Mouse (Mus musculus) layer of hippocampus, adult 2 months (tissue): Measurements from ENCODE around the gene Btf3. TPM values are rescaled to one million over a fixed set of nuclear protein-coding genes. Genes with fewer than 3 reads are reported as not detected.
A peak's percentile ranks its signal among the peaks of the same experiment; 100 is the strongest.

ENCODE experiments used
- DNase-seq, 2 experiments: peaks; one replicate each; pipeline ENCODE4 v3.0.0; 2022; ENCODE audit warnings: low spot score in 2 of 2
- H3K27ac ChIP-seq: fragments of 200-600 bp; 2 replicates; pipeline ENCODE4 v1.8.1; 2022
- H3K4me3 ChIP-seq: fragments of 200-600 bp; 2 replicates; pipeline ENCODE4 v1.8.1; 2022; ENCODE audit warnings: mild to moderate bottlenecking
- CTCF ChIP-seq: fragments of 200-600 bp; conservative IDR thresholded peaks from 2 replicates; pipeline ENCODE4 v1.8.1; 2022; ENCODE audit warnings: antibody characterized with exemption, mild to moderate bottlenecking, moderate library complexity
- long read RNA-seq, 2 experiments: library from polyadenylated mRNA; stranded (forward); transcript quantifications; one replicate each; pipeline ENCODE4 v2.0.0; 2021; ENCODE audit warnings: borderline mapping rate in 2 of 2
- total RNA-seq, 2 experiments: library from RNA; stranded (reverse); gene quantifications; 2 replicates each; pipeline ENCODE4 v1.2.3; 2021

The Btf3 gene
- 100 to 1,000 TPM; 198 TPM for total RNA-seq
- long read RNA-seq, experiment 1, transcript Btf3-201 (6 exons, 1,091 nt), result minor isoform, 6 of 77 reads
- long read RNA-seq, experiment 1, transcript Btf3-205 (6 exons, 888 nt), result major isoform, 69 of 77 reads
- long read RNA-seq, experiment 1, partial matches to known transcripts, result 0 of 77 reads
- long read RNA-seq, experiment 1, other reads (novel, unspliced or antisense), result 1 of 77 reads
- long read RNA-seq, experiment 2, transcript Btf3-205 (6 exons, 888 nt), result major isoform, 88 of 91 reads
- long read RNA-seq, experiment 2, partial matches to known transcripts, result 0 of 91 reads
- long read RNA-seq, experiment 2, other reads (novel, unspliced or antisense), result 1 of 91 reads

DNA sequence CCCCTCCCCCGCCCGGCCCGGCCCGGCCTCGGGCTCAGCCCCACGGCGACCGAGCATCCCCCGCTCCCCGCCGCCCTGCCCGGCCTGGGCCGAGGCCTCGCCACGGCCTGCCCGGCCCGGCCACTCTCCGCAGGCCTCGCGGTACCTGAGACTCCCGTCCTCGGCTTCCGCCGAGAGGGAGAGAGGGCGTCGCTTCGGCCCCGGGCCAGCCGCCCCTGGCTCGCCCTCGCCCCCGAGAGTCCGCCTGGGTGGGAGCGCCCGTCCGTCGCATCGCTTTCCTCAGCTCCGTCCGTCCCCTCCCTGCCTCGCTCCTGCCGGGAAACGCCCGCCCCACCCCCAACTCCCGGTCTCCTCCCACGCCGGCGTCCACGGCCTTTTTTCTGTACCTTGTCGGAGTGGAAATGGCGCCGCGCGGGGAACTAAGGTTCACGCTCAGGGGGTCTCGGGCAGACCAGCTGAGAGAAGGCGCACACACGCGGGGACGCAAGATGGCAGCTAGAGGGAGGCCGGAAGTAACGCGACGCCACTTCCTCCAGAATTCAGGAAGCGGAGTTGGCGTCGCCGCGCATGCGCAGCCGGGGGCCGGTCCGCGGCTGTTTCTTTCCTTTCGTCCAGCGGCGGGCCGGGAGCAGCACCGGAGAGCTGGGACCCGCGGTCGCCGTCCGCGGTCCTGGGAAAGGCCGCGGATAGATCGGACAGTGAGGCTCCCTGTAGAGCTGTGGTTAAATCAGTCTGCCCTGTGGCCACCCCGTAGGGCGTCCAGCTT, at the start of gene Btf3:
Gene Btf3 (minus strand): TSS at position 527 of the 766 bp plus-strand sequence.
- TF ChIP-seq CTCF, result peak; percentile 60
- Histone ChIP-seq H3K27ac (peak within 1 kb of the TSS; percentile 93), H3K4me3 (peak within 1 kb of the TSS; percentile 87)
- DNase-seq, result peak; percentile 92 to 94

DNA sequence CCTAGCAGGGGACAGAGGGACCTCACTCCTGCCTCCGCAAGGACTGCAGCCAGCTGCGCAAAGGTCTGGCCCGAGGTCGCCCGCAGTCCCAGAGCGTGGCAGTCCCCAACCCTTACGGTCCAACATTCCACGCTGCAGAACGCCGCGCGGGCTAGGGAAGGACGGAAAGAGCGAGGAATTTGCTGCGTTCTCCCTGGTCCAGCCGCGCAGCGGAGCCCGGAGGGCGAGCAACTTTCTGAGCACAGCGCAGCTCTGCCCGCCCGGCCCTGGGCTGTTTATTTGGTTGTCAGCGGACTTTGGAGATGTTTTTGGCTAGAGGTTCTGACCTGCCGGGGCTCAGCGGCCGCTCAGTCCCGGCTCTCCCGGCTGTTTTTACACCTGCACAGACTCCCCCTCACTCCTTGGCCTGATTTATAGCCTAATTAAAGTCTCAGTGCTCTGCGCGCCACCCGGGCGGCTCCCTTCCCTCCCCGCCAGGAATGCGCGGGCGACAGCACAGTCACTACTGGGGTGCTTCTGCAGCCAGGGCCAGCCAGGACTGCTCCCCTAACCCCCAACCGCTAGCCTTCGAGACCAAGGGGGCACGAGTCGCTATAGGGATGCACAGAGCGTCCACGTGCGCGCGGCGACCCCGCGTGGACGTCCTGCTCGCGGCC, 49.1 kb upstream of the Btf3 start:
- Histone ChIP-seq H3K27ac (no peak overlapping the region), H3K4me3 (no peak overlapping the region)
- TF ChIP-seq CTCF, result no peak
- DNase-seq, result no peak

DNA sequence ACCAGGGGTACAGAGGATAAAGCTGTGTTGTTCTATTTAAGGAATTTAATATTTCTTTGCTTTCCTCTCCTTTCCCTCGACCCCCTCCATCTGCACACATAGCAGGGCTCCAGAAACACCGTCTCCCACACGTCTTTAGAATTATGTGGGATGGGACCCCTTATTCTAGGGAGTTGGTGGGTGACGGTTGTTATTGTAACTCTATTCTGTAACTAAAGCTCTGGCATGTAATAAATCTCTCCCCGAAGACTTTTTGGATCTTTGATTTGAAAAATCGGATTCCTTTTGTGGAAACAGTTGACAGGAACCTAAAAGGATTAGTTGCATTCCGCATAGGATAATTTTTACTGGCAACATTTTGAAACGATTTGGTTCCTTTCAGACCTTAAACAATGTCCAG, 48.3 kb upstream of the Btf3 start:
- Histone ChIP-seq H3K27ac (no peak overlapping the region), H3K4me3 (no peak overlapping the region)
- DNase-seq, result no peak
- no peak for TF ChIP-seq CTCF

DNA sequence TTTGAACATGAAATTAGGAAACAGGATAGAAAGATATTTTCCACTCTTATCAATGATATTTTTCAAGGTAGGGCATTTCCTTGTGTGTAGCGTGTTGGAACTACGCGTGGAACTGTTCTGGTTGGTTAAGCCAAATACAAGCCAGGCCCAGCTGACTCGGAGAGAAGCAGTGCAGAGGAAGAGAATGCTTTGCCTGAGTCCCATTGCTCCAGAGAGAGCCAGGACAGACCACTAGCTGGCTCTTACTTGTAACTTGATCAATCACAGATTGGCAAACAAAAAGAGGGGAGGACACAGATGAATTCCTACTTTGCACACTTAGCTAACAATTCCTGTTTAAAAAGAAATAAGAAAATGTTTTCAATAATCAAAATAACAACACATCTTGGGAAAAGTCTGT, 46.2 kb upstream of the Btf3 start:
- TF ChIP-seq CTCF, result no peak
- DNase-seq, result no peak
- H3K27ac ChIP-seq, result no peak overlapping the region
- no peak overlapping the region for H3K4me3 ChIP-seq

DNA sequence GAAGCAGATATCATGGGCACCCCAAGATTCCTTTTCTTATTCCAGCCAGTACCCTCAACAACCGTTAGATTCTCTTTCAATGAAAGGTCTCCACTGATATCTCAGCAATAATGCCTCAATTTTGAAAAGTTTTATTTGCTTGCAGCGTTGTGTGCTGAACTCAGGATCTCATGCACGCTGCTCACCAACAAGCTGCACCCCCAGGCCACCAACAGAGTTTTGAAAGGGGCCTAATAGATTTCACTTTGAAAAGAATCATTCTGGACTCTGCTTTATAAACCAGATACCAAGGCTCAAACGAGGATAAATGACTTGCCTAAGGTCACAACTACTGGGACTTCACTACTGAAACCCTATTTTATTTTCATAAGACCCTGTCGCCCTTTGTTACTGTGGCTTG, 44.4 kb upstream of the Btf3 start:
- Histone ChIP-seq H3K4me3 (no peak overlapping the region), H3K27ac (no peak overlapping the region)
- no peak for TF ChIP-seq CTCF
- no peak for DNase-seq

DNA sequence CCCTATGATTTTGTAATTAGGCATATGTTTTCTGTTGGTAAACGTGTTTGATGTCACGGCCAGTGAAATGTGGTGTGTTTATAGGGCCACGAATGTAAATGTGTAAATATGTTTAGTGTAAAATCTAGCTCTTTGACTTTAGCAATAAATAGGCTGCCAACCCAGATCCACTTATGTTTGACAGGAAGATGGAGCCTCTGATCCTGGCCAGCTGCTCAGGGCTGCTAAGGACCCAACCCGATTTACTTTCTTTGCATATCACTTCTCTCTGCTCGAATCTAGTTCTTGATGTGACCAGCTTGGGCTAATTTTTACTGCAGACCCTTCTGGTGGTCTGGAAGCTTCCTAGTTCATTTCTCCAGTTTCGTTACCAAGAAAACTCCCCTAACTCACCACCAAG, 43.6 kb upstream of the Btf3 start:
- no peak overlapping the region for H3K27ac ChIP-seq
- H3K4me3 ChIP-seq, result no peak overlapping the region
- DNase-seq, result no peak
- TF ChIP-seq CTCF, result no peak

DNA sequence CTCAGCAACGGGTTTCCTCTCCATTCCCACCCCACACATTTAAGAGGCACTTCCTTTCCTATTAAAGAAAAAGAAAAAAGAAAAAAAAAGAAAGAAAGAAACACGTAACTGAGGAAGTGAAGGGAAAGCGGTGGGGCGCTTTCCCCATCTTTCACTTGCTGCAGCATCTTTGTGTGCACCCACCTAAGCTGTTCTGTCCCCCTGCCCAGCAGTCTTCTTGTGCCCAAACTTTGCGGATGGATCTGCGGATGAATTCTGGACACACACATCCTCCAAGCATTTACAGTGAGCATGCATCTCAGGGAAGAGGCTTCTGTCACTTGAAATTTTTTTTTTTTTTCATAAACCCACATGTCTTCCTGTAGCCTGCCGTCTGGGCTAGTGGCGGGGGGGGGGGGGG, 42.5 kb upstream of the Btf3 start:
- Histone ChIP-seq H3K27ac (no peak overlapping the region), H3K4me3 (no peak overlapping the region)
- no peak for TF ChIP-seq CTCF
- no peak for DNase-seq

DNA sequence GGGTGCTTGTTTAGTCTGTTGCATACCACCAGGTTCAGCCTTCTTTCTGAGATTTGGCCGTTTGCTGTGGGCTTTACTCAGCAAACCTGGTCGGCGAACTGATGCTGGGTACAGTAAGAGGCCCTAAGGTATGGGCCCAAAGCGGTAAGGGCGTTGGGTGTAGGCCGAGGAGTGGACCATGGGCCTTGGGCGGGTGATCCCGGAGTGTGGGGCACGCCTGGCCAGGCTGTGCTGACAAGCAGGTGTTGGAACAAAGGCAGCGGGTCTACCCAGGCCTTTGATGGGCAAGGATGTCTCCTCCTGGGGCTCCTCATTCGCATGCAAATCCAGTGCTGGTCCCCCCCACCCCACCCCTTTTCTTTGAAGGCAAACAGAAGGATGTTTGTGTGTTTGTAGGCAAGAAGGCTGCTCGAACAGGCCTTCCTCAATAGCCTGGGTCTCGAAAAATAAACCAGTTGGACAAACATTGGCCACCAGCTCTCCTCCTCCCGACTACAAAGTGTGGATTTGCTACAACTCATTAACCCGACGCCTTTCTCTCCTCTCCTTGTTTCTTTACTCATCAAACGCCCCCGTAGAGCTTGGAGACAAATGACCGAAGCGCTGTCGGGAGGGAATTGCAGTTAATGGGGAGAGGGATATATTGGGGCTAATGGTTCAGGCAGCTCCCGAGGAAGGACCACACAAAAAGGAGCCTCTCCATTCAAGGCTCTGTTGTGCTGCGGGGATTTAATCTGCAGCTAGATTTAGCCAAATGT, 41.8 kb upstream of the Btf3 start:
- no peak for DNase-seq
- H3K4me3 ChIP-seq, result no peak overlapping the region

DNA sequence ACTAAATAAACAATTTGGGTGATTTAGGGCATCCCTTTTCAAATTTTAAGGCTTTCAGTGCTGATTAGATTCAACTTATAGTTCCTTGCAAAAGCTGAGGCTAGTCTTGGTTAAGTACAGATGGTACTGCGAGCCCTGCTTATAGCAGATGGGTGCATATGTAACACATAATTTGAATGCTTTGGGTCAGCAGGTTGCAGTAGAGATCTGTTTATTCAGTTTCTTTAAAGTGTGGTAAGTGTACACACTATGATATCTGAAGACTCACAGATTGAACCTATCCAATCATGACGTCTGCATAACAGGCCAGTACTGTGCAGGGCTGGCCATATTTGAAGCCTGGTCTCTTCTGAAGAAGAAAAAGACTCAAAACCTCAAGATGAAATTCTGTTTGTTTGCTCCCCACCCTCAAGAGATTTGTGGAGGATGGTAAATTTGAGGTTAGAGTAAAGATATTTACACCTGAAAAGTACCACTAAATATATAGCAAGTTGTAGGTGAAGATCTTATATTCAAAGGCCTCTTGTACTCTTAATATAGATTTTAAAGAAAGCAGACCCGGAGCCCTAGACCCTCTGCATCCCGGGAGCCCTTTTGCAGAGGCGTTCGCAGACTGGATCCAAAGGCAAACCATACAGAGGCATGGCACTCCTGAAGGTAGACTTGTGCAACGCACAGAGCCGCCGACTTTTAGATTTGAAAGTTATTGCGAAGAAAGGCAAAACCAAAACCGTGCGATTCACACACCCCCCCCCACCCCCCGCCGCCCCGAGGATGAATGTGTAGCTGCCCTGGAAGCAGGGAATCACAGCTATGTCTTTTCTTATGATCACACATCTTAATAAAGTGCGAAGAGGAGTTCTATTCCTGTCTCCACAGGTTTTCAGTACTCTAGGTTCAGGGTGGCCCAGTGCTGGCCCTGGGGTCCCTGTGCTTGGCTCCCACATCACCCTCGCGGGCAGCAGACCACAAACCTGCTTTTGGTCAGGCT, 40.9 kb upstream of the Btf3 start:
- H3K4me3 ChIP-seq, result no peak overlapping the region; the same call in 1 of the 2 replicates
- no peak for DNase-seq
- no peak overlapping the region for H3K27ac ChIP-seq
- TF ChIP-seq CTCF, result no peak

More for the DNA sequence above, 41.8 kb upstream of the Btf3 start:
- H3K27ac ChIP-seq, result no peak overlapping the region
- TF ChIP-seq CTCF, result no peak

DNA sequence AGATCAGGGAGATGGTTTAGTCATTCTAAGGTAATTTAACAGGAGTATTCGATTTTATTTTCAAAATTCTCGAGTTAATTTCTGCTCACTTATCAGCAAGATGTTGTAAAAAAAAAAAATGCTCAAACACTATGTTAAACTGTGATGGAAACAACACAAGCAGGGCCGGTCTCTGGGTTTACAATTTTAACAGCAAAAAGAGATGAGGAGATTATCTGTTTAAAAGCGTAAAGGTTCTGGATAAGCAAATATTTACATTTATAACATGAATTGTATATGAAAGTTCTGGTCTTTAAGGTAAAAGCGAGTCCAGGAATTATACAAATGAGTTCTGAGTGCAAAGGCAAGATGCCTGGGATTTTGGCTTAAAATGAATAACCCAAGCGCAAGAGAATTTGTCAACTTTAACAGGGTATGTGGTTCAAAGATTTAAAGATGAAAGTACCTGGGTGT, 40.2 kb upstream of the Btf3 start:
- H3K27ac ChIP-seq, result no peak overlapping the region
- no peak for DNase-seq
- H3K4me3 ChIP-seq, result no peak overlapping the region; the same call in 1 of the 2 replicates
- no peak for TF ChIP-seq CTCF

DNA sequence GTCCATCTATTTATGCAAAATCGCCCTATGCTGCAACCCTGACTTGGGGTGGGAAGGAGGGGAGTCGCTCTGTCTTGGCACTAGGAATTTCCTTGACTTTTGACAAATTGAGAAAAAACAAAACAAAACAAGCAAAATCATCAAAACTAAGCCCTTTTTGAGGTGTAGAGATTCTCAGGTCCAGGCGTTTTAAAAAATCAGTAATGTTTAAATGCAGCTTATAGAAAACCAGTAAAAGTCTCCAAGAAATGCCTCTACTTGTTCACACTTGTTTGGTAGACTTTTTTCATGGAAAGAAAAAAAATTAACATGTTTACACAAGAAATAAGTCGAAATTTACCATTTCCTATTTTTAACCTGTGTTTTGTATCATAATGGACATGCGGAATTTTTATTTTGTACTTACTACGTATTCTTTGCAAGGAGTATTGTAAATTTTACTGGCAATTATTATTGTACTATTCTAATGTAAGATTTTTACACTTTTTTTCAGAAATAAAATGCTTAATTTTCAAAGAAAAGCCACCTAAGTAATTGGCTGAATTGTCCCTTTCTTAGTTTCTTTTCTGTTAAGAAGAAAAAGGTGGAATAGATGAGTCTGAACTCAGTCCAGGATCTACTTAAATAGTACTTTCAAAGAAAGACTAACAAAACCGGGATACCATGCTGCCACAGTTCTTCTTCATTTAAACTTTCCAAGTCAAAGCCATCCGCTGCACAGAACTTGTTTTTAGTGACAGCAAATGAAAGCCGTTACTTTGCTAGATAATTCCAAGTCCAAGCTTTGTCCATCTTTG, 39.6 kb upstream of the Btf3 start:
- Histone ChIP-seq H3K4me3 (no peak overlapping the region; the same call in 1 of the 2 replicates), H3K27ac (no peak overlapping the region)
- TF ChIP-seq CTCF, result no peak
- no peak for DNase-seq
